Mouse (Mus musculus): ENCODE measurements around the gene Pcx. TPM values are rescaled to one million over a fixed set of nuclear protein-coding genes. Genes with fewer than 3 reads are reported as not detected.
A peak's percentile ranks its signal among the peaks of the same experiment; 100 is the strongest.

Gene Pcx
- polyA plus RNA-seq (2014; fragmentation: Nextera tagmentation; extraction: Ambion mirVana), result 12.7 and 14.0 TPM in 2 replicates

DNA sequence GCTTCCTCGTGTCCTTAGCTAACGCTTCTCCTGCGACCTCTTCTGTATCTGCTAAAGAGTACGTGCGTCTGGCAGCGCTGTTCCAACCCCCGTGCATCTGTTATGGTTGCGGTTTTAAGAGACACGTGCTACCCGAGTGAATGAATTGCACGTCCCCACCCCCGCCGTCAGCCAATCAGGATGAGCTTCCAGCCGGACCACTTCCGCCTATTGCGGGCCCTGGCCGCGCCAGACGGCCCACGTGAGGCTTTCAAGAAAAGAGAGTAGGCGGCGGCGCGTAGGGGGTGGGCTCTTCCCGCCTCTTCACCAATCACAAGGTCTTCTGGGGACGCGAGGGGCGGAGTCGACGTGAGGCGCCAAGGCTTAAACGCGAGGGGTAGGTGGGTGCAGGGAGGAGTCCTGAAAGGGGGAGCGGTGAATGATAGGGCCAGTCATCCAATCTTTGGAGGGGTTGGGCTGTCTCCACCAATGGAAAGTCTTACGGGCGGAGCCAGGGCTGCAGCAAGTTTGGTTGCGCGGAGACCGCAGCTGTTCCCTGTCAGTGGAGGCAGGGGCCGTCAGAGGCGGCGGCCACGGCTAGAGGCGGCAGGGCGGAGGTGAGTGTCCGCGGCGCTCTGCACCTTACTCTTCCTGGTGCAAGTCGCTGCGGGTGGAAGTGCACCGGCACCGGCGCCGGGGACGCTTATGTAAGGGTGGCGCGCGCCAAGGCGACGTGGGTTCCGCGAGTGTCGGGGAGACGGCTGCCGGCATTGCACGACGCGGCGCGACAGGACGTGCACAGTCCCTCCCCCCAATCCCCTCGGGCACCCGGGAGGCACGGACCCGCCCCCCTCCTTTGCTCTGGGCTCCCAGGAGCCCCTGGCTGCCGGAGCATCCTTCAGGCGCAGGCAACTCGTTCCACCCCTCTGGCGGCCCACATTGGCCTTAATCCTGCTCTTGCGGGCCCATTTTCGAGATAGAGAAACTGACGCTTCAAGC is at the start of gene Pcx:
Gene Pcx, plus strand, starts transcription at position 487 of the 978 bp plus-strand sequence.
- Histone ChIP-seq H3K27ac (ENCODE audit: low read depth) (no peak within 1 kb of the TSS), H3K4me3 (ENCODE audit: low read depth, low read length) (peak within 1 kb of the TSS; percentile 72), H3K4me2 (peak within 1 kb of the TSS; percentile 91), H3K36me3 (ENCODE audit: insufficient read depth) (no peaks in the 10 kb centered on the region), H3K4me1 (ENCODE audit: insufficient read depth) (no peaks in the 10 kb centered on the region), H3K27me3 (ENCODE audit: insufficient read depth, low read length) (no peaks in the 10 kb centered on the region), H3K9ac (peak within 1 kb of the TSS; percentile 53), H3K9me3 (ENCODE audit: low read depth, low read length) (no peaks in the 10 kb centered on the region)
- ATAC-seq (ENCODE audit: insufficient read depth) (peak; percentile 100), DNase-seq (peak; percentile 99)
- TF ChIP-seq CTCF (IDR thresholded peaks at IDR 0.05; ENCODE audit: low read depth), result 0 out of 2 replicates have a peak, but pooled peaks have one; percentile 2
- WGBS, result under 1% methylated on average over 82 of the region's 82 CpGs

DNA sequence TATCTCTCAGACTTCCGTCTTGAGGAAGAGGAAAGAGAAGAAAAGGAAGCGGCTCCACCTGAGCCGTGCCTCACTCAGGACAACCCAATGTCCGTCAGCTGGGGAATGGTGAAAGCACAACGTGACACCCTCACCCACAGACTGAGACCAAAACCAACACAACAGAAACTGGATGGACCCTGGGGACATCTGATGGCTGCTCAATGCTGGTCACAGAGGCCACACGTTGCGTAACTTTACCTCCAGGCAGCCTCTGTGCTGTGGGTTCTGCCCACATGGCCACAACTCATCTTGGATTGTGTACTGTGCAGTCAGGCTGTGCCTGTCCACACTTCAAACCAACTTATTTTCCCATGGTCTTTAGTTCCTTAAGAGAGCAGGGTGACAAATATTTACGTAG is 48.3 kb upstream of the Pcx start:
- no peak for DNase-seq
- no peaks in the 10 kb centered on the region for H3K9me3 ChIP-seq (ENCODE audit: low read depth, low read length)
- no peak overlapping the region for H3K9ac ChIP-seq
- H3K4me2 ChIP-seq, result no peak overlapping the region
- no peaks in the 10 kb centered on the region for H3K27me3 ChIP-seq (ENCODE audit: insufficient read depth, low read length)
- no peaks in the 10 kb centered on the region for H3K36me3 ChIP-seq (ENCODE audit: insufficient read depth)
- no peak for TF ChIP-seq CTCF (IDR thresholded peaks at IDR 0.05; ENCODE audit: low read depth)
- H3K4me1 ChIP-seq (ENCODE audit: insufficient read depth), result no peaks in the 10 kb centered on the region
- no peak for ATAC-seq (ENCODE audit: insufficient read depth)
- H3K27ac ChIP-seq (ENCODE audit: low read depth), result no peak overlapping the region
- 81% methylated on average over 8 of the region's 8 CpGs for WGBS
- no peak overlapping the region for H3K4me3 ChIP-seq (ENCODE audit: low read depth, low read length)

DNA sequence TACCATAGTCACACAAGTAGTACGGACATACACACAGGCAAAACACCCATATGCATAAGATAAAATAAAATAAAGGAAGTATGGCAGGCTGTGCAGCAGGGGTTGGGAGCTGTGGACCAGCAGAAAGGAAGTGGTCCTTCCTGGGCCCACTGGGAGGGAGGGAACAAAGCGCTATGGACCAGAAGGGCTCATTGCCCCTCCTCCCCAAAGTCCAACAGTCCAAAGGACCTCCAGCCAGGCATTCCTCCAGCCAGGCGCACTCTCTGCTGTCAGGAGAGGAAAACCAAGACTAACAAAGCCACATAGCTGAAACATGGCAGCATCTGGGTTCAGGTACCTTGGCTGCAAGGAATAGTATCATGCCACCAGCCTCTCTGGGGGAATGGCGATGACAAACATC is 45.6 kb upstream of the Pcx start:
- H3K9me3 ChIP-seq (ENCODE audit: low read depth, low read length), result no peaks in the 10 kb centered on the region

DNA sequence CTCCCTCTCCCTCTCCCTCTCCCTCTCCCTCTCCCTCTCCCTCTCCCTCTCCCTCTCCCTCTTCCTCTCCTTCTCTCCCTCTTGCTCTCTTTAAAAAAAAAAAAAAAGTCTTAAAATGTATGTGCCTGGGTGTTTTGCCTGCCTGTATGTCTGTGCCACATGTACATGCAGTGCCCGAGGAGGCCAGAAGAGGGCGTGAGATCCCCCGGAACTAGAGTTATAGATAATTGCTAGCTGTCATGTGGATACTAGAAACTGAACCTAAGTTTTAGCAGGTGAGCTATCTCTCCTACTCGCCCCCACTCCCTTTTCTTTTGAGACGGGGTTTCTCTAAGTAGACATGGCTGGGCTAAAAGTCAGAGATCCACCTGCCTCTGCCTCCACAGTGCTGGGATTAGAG is 41.9 kb upstream of the Pcx start:
- no peaks in the 10 kb centered on the region for H3K36me3 ChIP-seq (ENCODE audit: insufficient read depth)
- WGBS, result 31% methylated on average over 5 of the region's 5 CpGs
- no peaks in the 10 kb centered on the region for H3K27me3 ChIP-seq (ENCODE audit: insufficient read depth, low read length)
- H3K9me3 ChIP-seq (ENCODE audit: low read depth, low read length), result no peaks in the 10 kb centered on the region
- H3K27ac ChIP-seq (ENCODE audit: low read depth), result no peak overlapping the region
- no peak overlapping the region for H3K4me2 ChIP-seq
- H3K4me3 ChIP-seq (ENCODE audit: low read depth, low read length), result no peak overlapping the region
- H3K9ac ChIP-seq, result no peak overlapping the region
- H3K4me1 ChIP-seq (ENCODE audit: insufficient read depth), result no peaks in the 10 kb centered on the region
- ATAC-seq (ENCODE audit: insufficient read depth) (no peak), DNase-seq (no peak)
- TF ChIP-seq CTCF (IDR thresholded peaks at IDR 0.05; ENCODE audit: low read depth), result peak; percentile 27; the same call in 1 of the 2 replicates

More for the DNA sequence above, 45.6 kb upstream of the Pcx start:
- Histone ChIP-seq H3K4me1 (ENCODE audit: insufficient read depth) (no peaks in the 10 kb centered on the region), H3K27me3 (ENCODE audit: insufficient read depth, low read length) (no peaks in the 10 kb centered on the region), H3K4me3 (ENCODE audit: low read depth, low read length) (no peak overlapping the region), H3K9ac (no peak overlapping the region), H3K36me3 (ENCODE audit: insufficient read depth) (no peaks in the 10 kb centered on the region), H3K27ac (ENCODE audit: low read depth) (no peak overlapping the region), H3K4me2 (no peak overlapping the region)
- DNase-seq (no peak), ATAC-seq (ENCODE audit: insufficient read depth) (no peak)
- no peak for TF ChIP-seq CTCF (IDR thresholded peaks at IDR 0.05; ENCODE audit: low read depth)
- WGBS, result 77% methylated on average over 4 of the region's 4 CpGs

DNA sequence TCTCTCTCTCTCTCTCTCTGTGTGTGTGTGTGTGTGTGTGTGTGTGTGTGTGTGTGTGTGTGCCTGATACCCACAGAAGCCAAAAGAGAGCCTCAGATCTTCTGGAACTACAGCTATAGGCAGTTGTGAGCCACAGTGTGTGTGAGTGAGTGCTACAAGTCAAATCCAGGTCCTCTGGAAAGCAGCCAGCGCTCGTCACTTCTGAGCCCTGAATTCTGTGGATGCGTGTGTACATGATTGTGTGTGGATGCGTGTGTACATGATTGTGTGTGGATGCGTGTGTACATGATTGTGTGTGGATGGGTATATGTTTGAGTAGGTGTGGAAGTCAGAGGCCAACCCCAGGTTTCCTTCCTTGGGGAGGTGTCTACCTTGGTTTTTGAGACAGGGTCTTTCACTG is 36.7 kb upstream of the Pcx start:
- no peak for TF ChIP-seq CTCF (IDR thresholded peaks at IDR 0.05; ENCODE audit: low read depth)
- H3K4me2 ChIP-seq, result no peak overlapping the region
- H3K36me3 ChIP-seq (ENCODE audit: insufficient read depth), result no peaks in the 10 kb centered on the region
- WGBS, result 83% methylated on average over 5 of the region's 5 CpGs
- H3K9ac ChIP-seq, result no peak overlapping the region
- ATAC-seq (ENCODE audit: insufficient read depth) (no peak), DNase-seq (no peak)
- no peaks in the 10 kb centered on the region for H3K4me1 ChIP-seq (ENCODE audit: insufficient read depth)
- no peak overlapping the region for H3K27ac ChIP-seq (ENCODE audit: low read depth)
- H3K9me3 ChIP-seq (ENCODE audit: low read depth, low read length), result no peaks in the 10 kb centered on the region
- no peak overlapping the region for H3K4me3 ChIP-seq (ENCODE audit: low read depth, low read length)
- H3K27me3 ChIP-seq (ENCODE audit: insufficient read depth, low read length), result peaks cover 23% of the 10 kb centered on the region

DNA sequence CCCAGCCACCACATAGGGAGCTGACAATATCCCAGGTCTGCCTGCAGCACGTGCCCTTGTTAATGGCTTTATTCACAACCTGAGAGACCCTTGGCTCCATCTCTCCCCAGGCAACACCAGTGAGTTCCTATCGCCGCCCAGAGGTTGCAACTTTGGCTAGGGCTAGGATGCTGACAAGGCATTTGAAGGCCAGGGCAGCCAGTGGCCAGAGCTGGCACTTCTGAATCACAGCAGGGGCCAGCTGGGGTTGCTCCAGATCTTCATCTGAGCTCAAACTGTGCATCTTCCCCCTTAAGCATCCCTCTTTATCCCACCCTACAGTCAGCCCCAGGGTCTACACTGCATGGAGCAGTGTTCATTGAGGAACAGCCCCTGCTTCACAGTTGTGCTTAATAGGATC is 35.5 kb upstream of the Pcx start:
- WGBS, result 56% methylated on average over 3 of the region's 3 CpGs
- no peak for TF ChIP-seq CTCF (IDR thresholded peaks at IDR 0.05; ENCODE audit: low read depth)
- peaks cover 23% of the 10 kb centered on the region for H3K27me3 ChIP-seq (ENCODE audit: insufficient read depth, low read length)
- H3K4me1 ChIP-seq (ENCODE audit: insufficient read depth), result no peaks in the 10 kb centered on the region
- H3K36me3 ChIP-seq (ENCODE audit: insufficient read depth), result no peaks in the 10 kb centered on the region
- no peaks in the 10 kb centered on the region for H3K9me3 ChIP-seq (ENCODE audit: low read depth, low read length)
- no peak overlapping the region for H3K4me2 ChIP-seq
- no peak overlapping the region for H3K4me3 ChIP-seq (ENCODE audit: low read depth, low read length)
- DNase-seq, result no peak
- H3K27ac ChIP-seq (ENCODE audit: low read depth), result no peak overlapping the region
- no peak overlapping the region for H3K9ac ChIP-seq
- ATAC-seq (ENCODE audit: insufficient read depth), result no peak

DNA sequence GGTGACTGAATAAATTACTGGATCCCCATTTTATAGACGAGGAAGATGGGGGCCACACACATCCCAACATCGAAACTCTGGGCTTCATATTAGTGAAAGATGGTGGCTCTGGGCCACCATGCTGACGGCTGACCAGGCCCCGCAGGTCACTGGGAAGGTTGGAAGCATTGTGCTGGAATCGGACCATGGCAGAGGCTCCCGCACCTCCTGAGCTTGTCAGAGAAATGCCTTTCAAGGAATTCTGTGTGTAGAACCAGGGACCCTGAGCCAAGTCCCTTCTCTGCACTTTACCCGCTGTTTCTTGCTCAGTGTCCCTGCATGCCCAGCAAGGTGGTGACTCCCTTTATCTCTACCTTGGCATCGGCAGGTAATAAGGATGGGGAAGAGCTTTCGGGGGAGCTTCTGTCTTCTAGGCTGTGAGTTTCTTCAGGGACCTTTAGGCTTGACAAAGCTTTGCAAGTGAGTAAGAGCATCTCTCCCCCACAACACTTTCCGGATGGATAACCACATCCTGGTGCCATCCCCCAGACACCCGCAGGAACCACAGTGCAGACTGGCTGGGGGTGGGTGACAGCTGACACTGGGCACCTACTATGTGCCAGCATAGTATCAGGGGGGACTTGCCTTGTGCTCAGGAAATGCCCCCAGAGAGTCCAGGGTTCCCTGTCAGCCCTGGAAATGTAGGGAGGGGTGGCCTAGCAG is 34.9 kb upstream of the Pcx start:
- Histone ChIP-seq H3K4me2 (no peak overlapping the region), H3K9ac (no peak overlapping the region), H3K27ac (ENCODE audit: low read depth) (no peak overlapping the region), H3K27me3 (ENCODE audit: insufficient read depth, low read length) (peaks cover 23% of the 10 kb centered on the region), H3K4me3 (ENCODE audit: low read depth, low read length) (no peak overlapping the region), H3K36me3 (ENCODE audit: insufficient read depth) (no peaks in the 10 kb centered on the region), H3K9me3 (ENCODE audit: low read depth, low read length) (no peaks in the 10 kb centered on the region), H3K4me1 (ENCODE audit: insufficient read depth) (no peaks in the 10 kb centered on the region)
- ATAC-seq (ENCODE audit: insufficient read depth), result no peak
- no peak for DNase-seq
- WGBS, result 76% methylated on average over 11 of the region's 11 CpGs
- TF ChIP-seq CTCF (IDR thresholded peaks at IDR 0.05; ENCODE audit: low read depth), result no peak
